Mouse (Mus musculus) intestine, embryonic 16.5 days (tissue): ENCODE data around the gene Slc8a2. TPM values are rescaled to one million over a fixed set of nuclear protein-coding genes. Genes with fewer than 3 reads are reported as not detected.

Experiments
- ATAC-seq: fragments of 200-750 bp; cut with Nextera tagmentation; 2 replicates; pipeline ENCODE4 v1.8.0; 2017; ENCODE audit warnings: moderate TSS enrichment, moderate library complexity
- H3K27ac ChIP-seq: fragments of 300-500 bp; sonication (generic); 2 replicates; pipeline ENCODE4 v1.5.1; 2014; ENCODE audit warnings: mild to moderate bottlenecking, low read length
- H3K27me3 ChIP-seq: fragments of 300-500 bp; sonication (generic); replicated peaks from 2 replicates; pipeline ENCODE4 v1.6.1; 2014; ENCODE audit warnings: low read length, control low read depth, mixed read lengths; ENCODE audit not compliant: control insufficient read depth, insufficient read depth
- H3K36me3 ChIP-seq: fragments of 300-500 bp; sonication (generic); 2 replicates; pipeline ENCODE4 v1.6.1; 2014; ENCODE audit warnings: low read length, control low read depth; ENCODE audit not compliant: control insufficient read depth, insufficient read depth
- H3K4me1 ChIP-seq: fragments of 300-500 bp; sonication (generic); 2 replicates; pipeline ENCODE4 v1.6.1; 2014; ENCODE audit warnings: low read length, control low read depth, mixed read lengths; ENCODE audit not compliant: control insufficient read depth, insufficient read depth
- H3K4me2 ChIP-seq: fragments of 300-500 bp; sonication (generic); 2 replicates; pipeline ENCODE4 v1.6.1; 2014; ENCODE audit warnings: low read depth, low read length, control low read depth
- H3K4me3 ChIP-seq: fragments of 300-500 bp; sonication (generic); 2 replicates; pipeline ENCODE4 v1.5.1; 2014; ENCODE audit warnings: mild to moderate bottlenecking, low read length
- H3K9ac ChIP-seq: fragments of 300-500 bp; sonication (generic); 2 replicates; pipeline ENCODE4 v1.6.1; 2014; ENCODE audit warnings: low read depth, low read length
- H3K9me3 ChIP-seq: fragments of 300-500 bp; sonication (generic); 2 replicates; pipeline ENCODE4 v1.6.1; 2016; ENCODE audit warnings: low read length, control low read depth; ENCODE audit not compliant: control insufficient read depth
- WGBS: fragments of 180-500 bp; shearing (Covaris S2); extraction: QIAGEN DNeasy Blood & Tissue Kit; methylation state at CpG from one replicate; pipeline ENCODE4 v1.1.7; 2014; 5-methylcytosine and 5-hydroxymethylcytosine counted together
- polyA plus RNA-seq: library from polyadenylated mRNA; unstranded; fragments of >200 nt; fragmentation: Nextera tagmentation; extraction: Ambion mirVana; gene quantifications from 2 replicates; pipeline ENCODE4 v1.2.1, GENCODE M21; 2015

The Slc8a2 gene
- polyA plus RNA-seq, 1 experiment from 2014 or later: 0.21 TPM

DNA sequence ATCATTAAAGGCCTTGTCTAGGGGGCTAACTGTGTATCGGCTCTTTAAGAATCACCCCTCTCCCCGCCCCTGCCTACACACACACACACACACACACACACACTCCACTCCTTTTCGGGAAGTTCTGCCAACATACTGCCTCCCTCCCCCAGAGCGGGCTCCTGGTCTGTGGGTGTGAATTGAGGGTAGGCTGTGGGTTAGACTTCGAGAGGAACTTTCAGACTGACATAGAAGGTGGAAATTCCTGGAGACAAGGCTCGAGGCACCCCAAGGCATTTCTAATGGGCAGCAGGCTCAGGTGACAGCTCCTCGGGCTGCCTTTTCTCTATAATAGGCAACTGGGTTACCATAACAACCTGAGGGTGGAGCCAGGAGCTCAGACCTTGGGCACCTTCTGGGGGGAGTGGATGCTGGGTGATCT is 2.5 kb downstream of the Slc8a2 start:
- H3K9ac ChIP-seq: no peak overlapping the region
- 0 out of 2 replicates have a peak, but pooled peaks cover 2% of the 10 kb centered on the region for H3K27me3 ChIP-seq
- no peaks in the 10 kb centered on the region for H3K9me3 ChIP-seq
- no peak for ATAC-seq
- H3K27ac ChIP-seq: no peak overlapping the region
- H3K4me1 ChIP-seq: peaks cover 31% of the 10 kb centered on the region
- no peaks in the 10 kb centered on the region for H3K36me3 ChIP-seq
- no peak overlapping the region for H3K4me2 ChIP-seq
- WGBS: 13% methylated on average over 7 of the region's 7 CpGs
- H3K4me3 ChIP-seq: no peak overlapping the region

DNA sequence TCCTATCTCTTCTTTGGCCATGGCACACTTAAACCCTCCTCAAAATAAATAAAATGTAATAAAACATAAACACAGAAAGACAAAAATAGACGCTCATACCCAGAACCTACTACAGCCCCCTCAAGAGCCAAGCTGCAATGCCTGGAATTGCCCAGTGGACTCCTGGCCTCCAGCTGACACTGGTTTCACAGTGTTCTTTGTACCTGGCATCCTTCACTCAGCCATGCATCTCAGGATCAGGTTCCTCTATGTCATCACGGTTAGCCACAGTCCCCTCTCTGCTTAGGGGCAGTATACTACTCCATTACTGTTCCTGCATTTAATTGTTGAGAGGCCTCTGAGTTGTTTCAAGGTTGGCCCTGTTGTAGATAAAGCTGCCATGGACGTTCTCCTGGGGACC is 3.3 kb downstream of the Slc8a2 start:
- ATAC-seq: no peak
- H3K4me2 ChIP-seq: no peak overlapping the region
- 62% methylated on average over 3 of the region's 3 CpGs for WGBS
- no peaks in the 10 kb centered on the region for H3K9me3 ChIP-seq
- 0 out of 2 replicates have a peak, but pooled peaks cover 2% of the 10 kb centered on the region for H3K27me3 ChIP-seq
- no peak overlapping the region for H3K4me3 ChIP-seq
- H3K36me3 ChIP-seq: no peaks in the 10 kb centered on the region
- no peak overlapping the region for H3K9ac ChIP-seq
- no peak overlapping the region for H3K27ac ChIP-seq
- peaks cover 31% of the 10 kb centered on the region for H3K4me1 ChIP-seq

DNA sequence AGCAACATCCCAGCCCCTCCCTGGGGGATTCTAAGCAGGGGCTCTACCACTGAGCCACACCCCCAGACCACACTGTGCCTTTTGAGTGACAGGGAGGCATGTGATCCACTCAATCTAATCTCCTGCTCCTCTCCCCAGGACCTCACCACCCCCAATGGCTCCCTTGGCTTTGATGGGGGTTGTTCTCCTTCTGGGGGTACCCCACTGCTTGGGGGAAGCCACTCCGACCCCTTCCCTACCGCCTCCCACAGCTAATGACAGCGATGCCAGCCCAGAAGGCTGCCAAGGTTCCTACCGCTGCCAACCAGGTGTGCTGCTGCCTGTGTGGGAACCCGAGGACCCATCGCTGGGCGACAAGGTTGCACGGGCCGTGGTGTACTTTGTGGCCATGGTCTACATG is 4.1 kb downstream of the Slc8a2 start:
- 88% methylated on average over 9 of the region's 9 CpGs for WGBS
- Histone ChIP-seq H3K27me3 (0 out of 2 replicates have a peak, but pooled peaks cover 2% of the 10 kb centered on the region), H3K4me1 (peaks cover 31% of the 10 kb centered on the region), H3K36me3 (no peaks in the 10 kb centered on the region), H3K9me3 (no peaks in the 10 kb centered on the region), H3K4me2 (no peak overlapping the region), H3K27ac (no peak overlapping the region), H3K9ac (no peak overlapping the region), H3K4me3 (no peak overlapping the region)
- ATAC-seq: no peak

DNA sequence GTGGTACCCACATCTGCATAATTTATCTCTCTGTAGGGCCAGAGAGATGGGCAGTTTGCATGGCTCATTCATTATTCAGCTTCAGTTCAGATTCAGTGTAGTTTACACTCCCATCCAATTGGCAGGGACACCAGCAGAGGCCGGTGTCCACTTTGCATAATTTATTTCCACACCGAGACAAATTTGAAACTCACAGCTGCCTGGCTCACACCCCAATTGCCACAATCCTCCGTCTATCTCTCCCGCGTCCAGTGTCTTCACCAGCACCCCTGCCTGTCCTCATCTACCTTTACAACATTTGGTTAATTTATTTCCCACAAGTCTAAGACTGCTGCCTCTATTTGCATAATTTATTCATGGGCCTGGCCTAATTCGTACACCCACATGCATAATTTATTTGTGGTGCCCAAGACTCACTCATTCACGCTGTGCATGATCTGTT is 5.3 kb downstream of the Slc8a2 start:
- no peak overlapping the region for H3K4me3 ChIP-seq
- no peaks in the 10 kb centered on the region for H3K9me3 ChIP-seq
- 68% methylated on average over 7 of the region's 7 CpGs for WGBS
- no peak overlapping the region for H3K27ac ChIP-seq
- H3K4me2 ChIP-seq: no peak overlapping the region
- ATAC-seq: no peak
- H3K4me1 ChIP-seq: peaks cover 22% of the 10 kb centered on the region
- no peak overlapping the region for H3K9ac ChIP-seq
- 0 out of 2 replicates have a peak, but pooled peaks cover 2% of the 10 kb centered on the region for H3K27me3 ChIP-seq
- H3K36me3 ChIP-seq: no peaks in the 10 kb centered on the region

DNA sequence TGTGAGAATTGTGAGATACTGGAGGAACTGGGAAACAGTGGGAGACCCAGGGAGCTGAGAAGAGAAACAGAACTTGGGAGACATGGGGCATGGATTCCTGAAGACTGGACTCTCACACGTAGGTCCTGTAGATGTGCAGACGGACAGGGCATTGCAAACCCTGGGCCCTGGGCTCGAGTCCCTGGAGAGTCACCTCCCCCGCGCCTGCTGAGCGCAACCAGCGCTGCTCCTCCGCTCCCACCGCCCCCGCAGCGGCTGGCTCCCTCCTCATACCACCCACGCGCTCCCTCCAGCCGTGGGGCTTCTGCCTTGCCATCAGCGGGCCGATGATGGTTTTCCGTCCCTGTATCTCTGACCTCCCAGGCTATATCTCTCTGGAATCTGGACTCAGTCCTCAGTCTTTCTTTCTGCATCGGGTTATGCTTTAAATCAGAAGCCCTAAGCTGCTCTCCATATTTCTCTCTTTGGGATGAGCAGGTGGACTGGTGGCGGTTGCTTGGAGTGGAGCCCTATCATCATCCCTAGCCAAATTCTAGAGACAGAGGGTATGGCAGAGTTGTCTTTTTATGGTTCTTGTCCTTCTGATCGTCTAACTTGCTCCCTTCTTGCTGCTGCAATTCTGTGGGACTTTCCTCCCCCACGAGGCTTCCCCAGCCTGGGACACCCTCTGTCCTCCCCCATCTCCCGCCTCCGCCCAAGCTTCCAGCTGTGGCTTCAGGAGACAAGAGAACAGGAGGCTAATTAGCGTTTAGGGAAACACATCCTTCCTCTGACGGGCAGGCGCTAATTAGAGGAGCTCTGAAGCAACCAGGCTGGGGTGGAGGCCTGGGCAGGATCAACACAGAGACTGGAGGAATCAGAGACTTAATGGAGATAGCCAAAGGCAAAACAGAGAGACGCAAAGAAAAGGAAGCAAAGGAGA is 17.1 kb downstream of the Slc8a2 start:
- ATAC-seq: no peak
- peaks cover 4% of the 10 kb centered on the region; the same call in 1 of the 2 replicates for H3K27me3 ChIP-seq
- no peaks in the 10 kb centered on the region for H3K9me3 ChIP-seq
- H3K4me3 ChIP-seq: no peak overlapping the region
- H3K9ac ChIP-seq: no peak overlapping the region
- H3K4me2 ChIP-seq: no peak overlapping the region
- no peaks in the 10 kb centered on the region for H3K4me1 ChIP-seq
- no peaks in the 10 kb centered on the region for H3K36me3 ChIP-seq
- WGBS: 38% methylated on average over 27 of the region's 27 CpGs
- no peak overlapping the region for H3K27ac ChIP-seq

DNA sequence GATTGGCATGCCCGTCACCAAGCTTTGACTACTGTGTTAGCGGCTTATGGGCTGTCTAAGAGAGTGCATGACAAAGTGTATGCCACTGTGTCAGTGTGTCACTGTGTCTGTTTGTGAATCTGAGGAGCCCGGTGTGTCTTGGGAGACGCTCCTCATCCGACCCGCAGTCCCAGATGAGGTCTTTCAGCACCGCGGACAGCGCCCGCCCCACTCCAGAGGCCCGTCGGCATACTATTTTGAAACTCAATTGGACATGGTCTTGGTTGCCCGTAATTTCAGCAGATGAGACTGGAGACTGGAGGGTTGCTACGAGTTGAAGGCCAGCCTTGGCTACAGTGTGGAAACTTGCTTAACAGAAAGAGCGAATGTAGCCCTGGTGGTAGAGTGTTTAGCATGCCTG is 18.0 kb downstream of the Slc8a2 start:
- Histone ChIP-seq H3K36me3 (no peaks in the 10 kb centered on the region), H3K27ac (no peak overlapping the region), H3K4me3 (no peak overlapping the region), H3K4me1 (no peaks in the 10 kb centered on the region), H3K4me2 (no peak overlapping the region), H3K9me3 (no peaks in the 10 kb centered on the region), H3K27me3 (peaks cover 4% of the 10 kb centered on the region; the same call in 1 of the 2 replicates), H3K9ac (no peak overlapping the region)
- 10% methylated on average over 15 of the region's 15 CpGs for WGBS
- 0 out of 2 replicates have a peak, but pooled peaks have one; percentile 18 for ATAC-seq

DNA sequence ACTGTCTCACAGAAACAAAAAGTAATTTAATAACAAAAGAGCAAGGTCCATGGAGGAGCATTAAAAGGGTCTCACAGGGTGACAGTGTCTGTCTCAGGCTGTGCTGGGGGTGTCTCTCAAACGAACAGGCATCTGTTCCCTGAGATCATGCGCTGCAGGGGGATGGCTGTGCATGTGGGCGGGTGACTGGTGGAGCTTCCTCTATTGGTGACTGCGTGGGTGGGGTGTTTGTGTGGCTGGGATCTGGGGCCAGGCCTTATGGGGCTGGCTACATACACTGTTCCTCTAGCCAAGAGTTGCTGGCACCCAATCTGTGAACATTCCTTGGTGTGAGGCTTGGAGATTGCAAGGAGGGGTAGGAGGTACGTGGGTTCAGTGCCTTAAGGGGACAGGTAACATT is 19.6 kb downstream of the Slc8a2 start:
- Histone ChIP-seq H3K4me2 (no peak overlapping the region), H3K9ac (no peak overlapping the region), H3K9me3 (no peaks in the 10 kb centered on the region), H3K27me3 (peaks cover 4% of the 10 kb centered on the region; the same call in 1 of the 2 replicates), H3K4me3 (no peak overlapping the region), H3K27ac (no peak overlapping the region), H3K4me1 (no peaks in the 10 kb centered on the region), H3K36me3 (no peaks in the 10 kb centered on the region)
- WGBS: 64% methylated on average over 5 of the region's 5 CpGs
- ATAC-seq: no peak

DNA sequence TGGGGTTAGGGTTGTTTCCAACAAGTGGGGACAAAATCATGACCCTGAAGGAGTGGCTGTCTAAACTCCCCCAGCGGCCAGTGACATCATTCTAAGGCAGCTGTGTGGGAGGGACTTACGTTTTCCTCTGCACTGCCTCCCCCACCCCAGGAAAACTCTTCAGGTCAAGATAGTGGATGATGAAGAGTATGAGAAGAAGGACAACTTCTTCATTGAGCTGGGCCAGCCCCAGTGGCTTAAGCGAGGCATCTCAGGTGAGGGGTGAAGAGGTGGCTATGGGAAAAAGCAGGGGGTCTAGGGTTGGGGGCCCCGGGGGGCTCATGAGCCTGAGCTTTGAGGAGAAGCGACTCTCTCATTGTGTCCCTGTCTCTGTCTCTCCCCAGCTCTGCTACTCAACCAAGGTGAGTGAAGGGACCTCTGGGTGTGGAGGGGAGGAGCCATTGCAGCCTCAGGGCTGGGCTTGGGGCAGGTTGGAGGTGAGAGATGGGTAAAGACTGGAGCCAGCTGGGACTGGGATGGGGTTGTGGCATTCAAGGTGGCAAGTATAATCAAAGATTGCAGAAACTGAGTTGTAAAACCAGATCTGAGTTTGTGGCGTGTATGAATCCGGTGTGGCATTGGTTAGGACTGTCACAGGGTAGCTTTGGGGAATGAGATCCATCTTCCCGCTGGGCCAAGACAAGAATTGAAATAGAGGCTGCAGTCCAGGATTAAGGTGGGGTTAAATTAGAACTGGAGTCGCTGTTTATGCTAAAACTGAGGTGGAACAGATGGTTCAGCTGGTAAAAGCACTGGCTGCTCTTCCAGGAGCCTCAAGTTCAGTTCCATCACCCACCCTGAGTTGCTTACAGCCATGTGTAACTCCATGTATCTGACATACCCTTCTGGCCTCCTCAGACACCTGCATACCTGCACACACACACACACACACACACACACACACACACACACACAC is 20.8 kb downstream of the Slc8a2 start:
- Histone ChIP-seq H3K9ac (no peak overlapping the region), H3K27me3 (peaks cover 4% of the 10 kb centered on the region; the same call in 1 of the 2 replicates), H3K27ac (no peak overlapping the region), H3K4me3 (no peak overlapping the region), H3K9me3 (no peaks in the 10 kb centered on the region), H3K36me3 (no peaks in the 10 kb centered on the region), H3K4me1 (no peaks in the 10 kb centered on the region), H3K4me2 (no peak overlapping the region)
- WGBS: 70% methylated on average over 9 of the region's 9 CpGs
- no peak for ATAC-seq

DNA sequence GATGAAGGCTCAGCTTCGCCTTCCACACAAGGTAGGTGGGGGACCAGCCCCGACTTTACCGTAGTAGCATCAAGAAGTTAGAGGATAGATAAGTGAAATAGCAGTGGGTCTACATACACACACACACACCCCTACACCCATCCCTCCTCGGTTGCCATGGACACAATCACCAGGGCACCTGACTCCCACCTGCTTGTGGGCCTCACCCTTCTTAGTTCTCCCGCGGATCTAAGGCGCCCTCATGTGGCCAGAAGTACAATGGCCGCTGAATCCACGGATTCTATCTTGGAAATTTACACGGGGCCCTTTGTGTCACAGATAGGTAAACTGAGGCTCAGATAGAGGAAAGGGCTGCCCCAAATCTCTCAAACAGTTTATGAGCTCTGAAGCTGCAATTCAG is 23.9 kb downstream of the Slc8a2 start:
- no peak overlapping the region for H3K4me3 ChIP-seq
- no peaks in the 10 kb centered on the region for H3K36me3 ChIP-seq
- no peak overlapping the region for H3K27ac ChIP-seq
- no peaks in the 10 kb centered on the region for H3K9me3 ChIP-seq
- peak; percentile 73 for ATAC-seq
- H3K4me2 ChIP-seq: no peak overlapping the region
- peaks cover 6% of the 10 kb centered on the region; the same call in 1 of the 2 replicates for H3K27me3 ChIP-seq
- H3K9ac ChIP-seq: no peak overlapping the region
- no peaks in the 10 kb centered on the region for H3K4me1 ChIP-seq
- 13% methylated on average over 10 of the region's 10 CpGs for WGBS
